Mouse (Mus musculus) forebrain, embryonic 13.5 days (tissue): Measurements from ENCODE around the gene Fahd2a. TPM values are rescaled to one million over a fixed set of nuclear protein-coding genes. Genes with fewer than 3 reads are reported as not detected.

Experiments used
- polyA plus RNA-seq: library from polyadenylated mRNA; unstranded; fragments of >200 nt; fragmentation: Nextera tagmentation; extraction: Ambion mirVana; gene quantifications from 2 replicates; pipeline ENCODE4 v1.2.1, GENCODE M21; 2015

The Fahd2a gene
- polyA plus RNA-seq, 1 experiment from 2014 or later: 28.2 TPM

Other genes with a start within 250 kb of the Fahd2a start
- 2.0 and 3.4 TPM in 2 replicates for gene 1810024B03Rik, start 236.3 kb downstream of the Fahd2a start, polyA plus RNA-seq
- gene Snrnp200, start 236.2 kb downstream of the Fahd2a start, polyA plus RNA-seq: 55.5 and 69.8 TPM in 2 replicates
- 56.2 and 61.6 TPM in 2 replicates for gene Ciao1, start 196.7 kb downstream of the Fahd2a start, polyA plus RNA-seq
- 33.7 and 38.6 TPM in 2 replicates for gene Tmem127, start 196.7 kb downstream of the Fahd2a start, polyA plus RNA-seq
- 82.4 and 87.3 TPM in 2 replicates for gene Stard7, start 174.3 kb downstream of the Fahd2a start, polyA plus RNA-seq
- gene Dusp2, start 108.4 kb downstream of the Fahd2a start, polyA plus RNA-seq: 3.1 and 3.6 TPM in 2 replicates
- gene Astl, start 105.9 kb downstream of the Fahd2a start, polyA plus RNA-seq: not detected in 2 replicates
- 0.18 and 0.42 TPM in 2 replicates for gene Adra2b, start 81.4 kb downstream of the Fahd2a start, polyA plus RNA-seq
- gene Gpat2, start 19.4 kb downstream of the Fahd2a start, polyA plus RNA-seq: 0.12 and 0.13 TPM in 2 replicates
- 5.2 and 6.3 TPM in 2 replicates for gene Kcnip3, start 77.5 kb upstream of the Fahd2a start, polyA plus RNA-seq
- gene Prom2, start 96.9 kb upstream of the Fahd2a start, polyA plus RNA-seq: not detected in 2 replicates
- gene Zfp661, start 142.5 kb upstream of the Fahd2a start, polyA plus RNA-seq: 9.4 and 9.7 TPM in 2 replicates
- 181 and 193 TPM in 2 replicates for gene Mrps5, start 142.7 kb upstream of the Fahd2a start, polyA plus RNA-seq
- 0.77 and 1.2 TPM in 2 replicates for gene Mal, start 212.1 kb upstream of the Fahd2a start, polyA plus RNA-seq